Mouse (Mus musculus): ENCODE data around the gene S1pr1. TPM values are rescaled to one million over a fixed set of nuclear protein-coding genes. Genes with fewer than 3 reads are reported as not detected.

The S1pr1 gene
- total RNA-seq, 1 experiment from 2014 or later = 3.5 TPM

DNA sequence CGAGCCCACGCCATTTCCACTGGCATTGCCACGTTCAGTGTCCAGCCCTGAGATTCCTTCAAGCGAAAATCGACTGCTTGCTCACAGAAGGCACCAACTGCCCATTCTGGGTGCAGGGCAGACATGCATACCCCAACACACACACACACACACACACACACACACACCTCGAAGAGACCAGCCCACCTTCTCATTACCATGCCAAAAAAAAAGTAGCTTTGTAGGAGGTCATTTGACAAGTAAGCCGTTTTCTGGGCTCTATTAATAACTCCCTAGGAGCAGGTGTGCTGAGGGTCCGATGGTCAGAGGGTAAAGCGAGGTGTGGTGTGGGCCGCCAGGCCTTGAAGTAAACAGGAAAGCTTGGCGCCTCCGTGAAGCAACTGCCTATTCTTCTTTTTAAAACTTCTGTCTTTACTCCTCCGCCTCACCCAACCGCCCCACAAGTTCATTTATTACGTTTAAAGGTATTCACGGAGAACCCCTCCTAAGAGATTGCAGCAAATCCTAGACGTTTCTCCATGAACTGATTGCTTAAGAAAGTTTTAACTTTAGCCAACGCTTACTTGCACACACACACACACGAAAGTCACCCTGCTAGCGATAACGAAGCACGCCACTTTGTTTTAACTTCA is 1.3 kb downstream of the S1pr1 start:
- no peak for ATAC-seq (replicated peaks; ENCODE audit: low read depth, poor library complexity, severe bottlenecking)

DNA sequence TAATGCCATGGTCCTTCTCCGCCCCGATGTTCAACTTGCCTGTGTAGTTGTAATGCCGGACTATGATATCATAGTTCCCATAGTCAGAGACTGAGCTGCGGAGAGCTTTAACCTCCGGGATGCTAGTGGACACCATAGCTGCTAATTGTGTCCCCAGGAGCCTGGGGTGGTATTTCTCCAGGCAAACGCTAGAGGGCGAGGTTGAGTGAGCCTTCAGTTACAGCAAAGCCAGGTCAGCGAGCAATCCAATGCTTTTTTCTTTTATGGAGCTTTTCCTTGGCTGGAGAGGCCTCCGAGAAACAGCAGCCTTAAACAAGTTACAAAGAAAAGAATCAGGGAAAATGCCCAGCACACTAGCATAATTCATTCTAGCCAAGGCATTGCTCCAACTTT is 2.1 kb downstream of the S1pr1 start:
- peak; percentile 20 for ATAC-seq (replicated peaks; ENCODE audit: low read depth, poor library complexity, severe bottlenecking)

DNA sequence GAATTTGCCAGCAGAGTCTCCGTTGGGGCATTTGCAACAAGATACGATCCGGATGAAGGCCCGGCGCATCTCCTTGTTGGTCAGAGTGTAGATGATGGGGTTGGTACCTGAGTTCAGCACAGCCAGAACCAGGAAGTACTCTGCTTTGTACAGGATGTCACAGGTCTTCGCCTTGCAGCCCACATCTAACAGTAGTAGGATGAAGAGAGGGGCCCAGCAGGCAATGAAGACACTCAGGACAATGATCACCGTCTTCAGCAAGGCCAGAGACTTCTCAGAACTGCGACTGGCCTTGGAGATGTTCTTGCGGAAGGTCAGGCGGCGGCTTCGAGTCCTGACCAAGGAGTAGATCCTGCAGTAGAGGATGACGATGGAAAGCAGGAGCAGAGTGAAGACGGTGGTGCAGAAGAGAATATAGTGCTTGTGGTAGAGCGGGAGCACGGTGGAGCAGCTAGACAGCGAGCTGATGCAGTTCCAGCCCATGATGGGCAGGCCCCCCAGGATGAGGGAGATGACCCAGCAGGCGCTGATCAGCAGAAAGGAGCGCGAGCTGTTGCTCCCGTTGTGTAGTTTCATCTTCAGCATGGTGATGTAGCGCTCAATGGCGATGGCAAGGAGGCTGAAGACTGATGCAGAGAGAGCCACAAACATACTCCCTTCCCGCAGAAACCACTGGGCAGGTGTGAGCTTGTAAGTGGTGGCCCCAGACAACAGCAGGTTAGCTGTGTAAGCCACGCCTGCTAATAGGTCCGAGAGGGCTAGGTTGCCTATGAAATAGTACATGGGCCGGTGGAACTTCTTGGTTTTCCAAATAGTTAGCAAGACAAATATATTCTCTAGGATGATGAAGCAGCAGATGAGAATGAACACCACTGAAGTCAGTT is 2.7 kb downstream of the S1pr1 start:
- no peak for ATAC-seq (replicated peaks; ENCODE audit: low read depth, poor library complexity, severe bottlenecking)

DNA sequence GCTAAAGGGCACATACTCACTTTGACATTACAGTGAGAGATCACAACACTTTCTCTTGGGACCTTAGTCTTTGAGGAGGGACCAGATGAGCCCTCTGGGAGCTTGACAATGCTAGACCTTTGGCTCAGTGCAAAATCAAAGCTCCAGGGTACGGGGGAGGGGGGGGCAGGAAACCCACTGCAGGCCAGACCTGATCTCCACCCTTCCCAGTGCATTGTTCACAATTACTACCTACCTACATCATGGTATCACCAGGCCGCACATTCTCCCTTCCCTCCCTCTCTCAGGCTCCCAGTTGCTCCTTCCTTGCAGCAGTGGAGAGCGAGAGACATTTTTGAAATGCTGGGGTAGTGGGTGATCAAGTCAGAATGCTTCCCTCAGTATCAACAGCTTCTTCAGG is 3.5 kb downstream of the S1pr1 start:
- ATAC-seq (replicated peaks; ENCODE audit: low read depth, poor library complexity, severe bottlenecking) = no peak

DNA sequence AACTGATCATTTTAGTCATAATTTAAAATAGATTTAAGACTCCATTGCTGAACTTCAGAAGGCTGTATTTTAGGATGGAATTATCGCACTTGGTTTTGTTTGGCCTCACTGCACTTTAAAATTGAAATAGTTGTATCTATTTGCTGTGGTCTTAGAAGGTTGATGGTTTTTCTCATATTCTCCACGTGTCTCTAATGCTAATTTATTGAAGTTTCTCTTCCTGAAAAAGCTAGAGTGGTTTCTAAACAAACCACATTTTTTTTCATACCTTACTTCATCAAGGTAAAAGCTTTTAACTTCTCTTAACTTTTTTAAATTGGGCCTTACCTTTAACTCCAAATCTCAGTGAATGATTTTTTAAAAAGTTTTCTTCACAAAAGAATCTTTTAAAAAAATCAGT is 4.8 kb downstream of the S1pr1 start:
- ATAC-seq (replicated peaks; ENCODE audit: low read depth, poor library complexity, severe bottlenecking) = no peak

DNA sequence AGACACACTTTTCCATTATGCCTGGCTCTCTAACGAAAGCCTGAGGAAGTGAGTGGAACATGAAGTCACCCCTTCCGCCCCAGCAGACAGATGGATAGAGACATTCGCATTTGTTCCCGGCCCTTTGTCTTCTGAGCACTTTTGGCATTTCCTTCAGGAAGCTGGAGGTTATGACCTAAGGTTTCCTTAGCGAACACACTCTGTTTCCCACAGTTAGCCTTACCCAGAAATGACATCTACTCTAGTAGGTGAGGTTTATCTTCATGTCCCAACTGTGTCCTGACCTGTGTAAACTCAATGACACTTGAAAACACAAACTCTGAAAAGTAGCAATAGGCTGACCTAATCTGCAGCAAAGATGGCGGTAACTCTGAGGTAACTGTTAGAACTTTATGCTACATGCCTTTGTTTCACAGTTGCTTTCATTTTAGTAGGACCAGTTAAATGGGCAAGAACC is 5.7 kb downstream of the S1pr1 start:
- ATAC-seq (replicated peaks; ENCODE audit: low read depth, poor library complexity, severe bottlenecking) = no peak

DNA sequence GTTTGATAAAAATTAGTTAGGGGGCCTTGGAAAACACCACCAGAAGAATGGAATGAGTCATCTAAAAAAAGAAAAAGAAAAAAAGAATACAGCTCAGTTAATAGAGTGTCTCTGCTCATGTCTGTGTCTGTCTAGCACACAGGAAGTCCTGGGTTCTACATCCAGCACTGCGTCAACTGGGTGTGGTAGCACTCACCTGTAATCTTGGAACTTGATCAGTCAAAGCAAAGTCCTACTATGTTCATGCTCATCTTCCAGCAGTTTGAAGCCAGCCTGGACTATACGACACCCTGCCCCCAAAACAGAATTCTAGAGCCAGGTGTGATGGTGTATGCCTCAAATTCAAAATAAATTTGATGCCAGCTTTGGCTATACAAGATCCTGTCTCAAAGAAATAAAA is 8.1 kb downstream of the S1pr1 start:
- no peak for ATAC-seq (replicated peaks; ENCODE audit: low read depth, poor library complexity, severe bottlenecking)

DNA sequence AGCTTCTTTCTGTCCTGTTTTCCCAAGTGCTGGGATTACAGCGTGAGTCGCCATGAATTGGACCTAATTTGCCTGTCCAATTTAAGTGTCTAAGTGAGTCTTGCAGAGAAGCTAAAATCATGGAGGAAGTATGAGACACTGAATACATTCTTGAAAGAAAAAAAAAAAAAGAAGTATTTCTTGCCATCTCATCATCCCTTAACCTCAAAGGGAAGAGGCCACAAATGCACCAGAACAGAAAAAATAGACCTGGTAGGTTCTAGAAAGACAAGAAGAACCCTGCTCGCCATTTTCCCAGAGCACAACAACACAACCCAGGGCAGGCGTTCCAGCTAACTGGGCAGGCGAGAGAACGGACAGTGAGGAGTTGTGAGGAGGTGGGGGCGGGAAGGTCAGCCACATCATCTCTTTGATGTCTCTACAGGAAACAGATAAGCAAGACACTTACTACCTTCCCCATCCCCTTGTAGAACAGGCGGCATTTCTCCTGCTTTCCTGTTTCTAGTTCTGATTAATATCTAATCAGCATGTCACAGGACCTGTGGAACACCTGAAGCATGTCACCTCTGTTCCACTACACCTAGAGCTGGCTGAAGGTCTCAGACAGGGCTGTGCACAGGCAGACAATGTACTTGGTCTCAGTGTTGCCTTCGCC is 10.5 kb downstream of the S1pr1 start:
- peak; percentile 82 for ATAC-seq (replicated peaks; ENCODE audit: low read depth, poor library complexity, severe bottlenecking)

DNA sequence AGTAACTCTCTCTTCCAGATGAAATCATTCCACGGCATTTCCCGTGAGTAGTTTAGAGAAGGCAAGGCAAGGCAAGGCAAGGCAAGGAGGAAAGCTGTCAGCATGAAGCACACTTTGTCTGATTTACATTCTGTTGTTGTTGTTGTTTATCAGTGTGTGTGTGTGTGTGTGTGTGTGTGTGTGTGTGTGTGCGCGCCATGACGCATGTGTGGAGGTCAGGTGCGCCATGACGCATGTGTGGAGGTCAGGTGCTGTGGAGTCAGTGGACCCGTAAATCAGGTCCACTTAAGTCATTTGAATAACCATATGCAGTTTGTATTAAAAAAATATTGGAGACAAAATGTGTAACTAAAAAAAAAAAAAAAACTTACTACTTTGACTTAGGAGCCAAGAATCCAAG is 11.2 kb downstream of the S1pr1 start:
- no peak for ATAC-seq (replicated peaks; ENCODE audit: low read depth, poor library complexity, severe bottlenecking)

DNA sequence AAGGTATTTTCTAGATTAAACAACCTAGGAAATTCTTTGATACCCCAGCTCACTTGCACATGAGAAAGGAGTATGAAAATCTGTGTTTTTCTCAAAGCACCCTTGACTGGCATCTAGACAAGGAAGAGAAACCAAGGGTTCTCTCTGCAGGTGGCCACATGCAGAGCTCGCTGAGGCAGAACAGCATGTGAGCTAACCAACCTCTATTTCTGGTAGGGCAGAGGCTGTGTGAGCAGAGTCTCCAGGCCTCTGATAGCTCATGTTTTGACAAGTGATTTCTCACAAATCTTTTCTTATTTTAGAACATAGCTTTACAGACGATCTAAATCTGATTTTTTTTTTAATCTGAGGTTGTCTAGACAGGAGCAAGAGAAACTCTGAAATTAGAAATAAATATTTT is 12.8 kb downstream of the S1pr1 start:
- peak; percentile 59; the same call in 1 of the 2 replicates for ATAC-seq (replicated peaks; ENCODE audit: low read depth, poor library complexity, severe bottlenecking)

DNA sequence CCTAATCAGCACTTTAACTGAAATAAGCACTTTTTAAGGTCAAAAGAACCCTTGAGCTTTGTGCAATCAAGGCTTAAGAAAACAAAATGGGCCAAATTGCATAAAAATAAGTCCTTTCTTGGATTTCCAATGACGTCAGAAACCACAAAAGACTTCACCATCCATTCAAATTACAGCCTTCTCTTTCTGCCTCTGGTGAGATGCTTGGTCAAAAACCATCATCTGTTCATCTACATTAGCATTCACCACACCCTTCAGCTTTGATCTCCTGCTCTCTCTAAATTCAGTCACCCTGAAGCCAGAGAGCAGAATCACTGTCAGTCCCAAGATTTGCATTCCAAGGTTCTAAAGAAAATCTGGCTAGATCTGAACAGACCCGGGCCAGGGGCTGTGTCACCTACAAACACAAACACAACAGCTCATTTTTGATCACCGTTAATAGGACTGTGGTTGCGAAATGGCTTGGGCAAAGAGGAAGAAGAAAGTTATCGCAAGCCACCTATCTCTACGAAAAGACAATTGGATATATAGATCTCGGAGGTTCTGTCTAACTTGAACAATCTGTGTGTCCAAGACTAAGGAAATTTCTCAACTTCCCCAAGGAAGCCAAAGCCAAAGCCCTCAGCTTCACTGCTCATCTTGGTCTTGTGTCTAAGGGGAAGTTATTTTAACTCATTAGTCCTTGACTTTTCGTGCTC is 19.5 kb downstream of the S1pr1 start:
- ATAC-seq (replicated peaks; ENCODE audit: low read depth, poor library complexity, severe bottlenecking) = peak; percentile 26

DNA sequence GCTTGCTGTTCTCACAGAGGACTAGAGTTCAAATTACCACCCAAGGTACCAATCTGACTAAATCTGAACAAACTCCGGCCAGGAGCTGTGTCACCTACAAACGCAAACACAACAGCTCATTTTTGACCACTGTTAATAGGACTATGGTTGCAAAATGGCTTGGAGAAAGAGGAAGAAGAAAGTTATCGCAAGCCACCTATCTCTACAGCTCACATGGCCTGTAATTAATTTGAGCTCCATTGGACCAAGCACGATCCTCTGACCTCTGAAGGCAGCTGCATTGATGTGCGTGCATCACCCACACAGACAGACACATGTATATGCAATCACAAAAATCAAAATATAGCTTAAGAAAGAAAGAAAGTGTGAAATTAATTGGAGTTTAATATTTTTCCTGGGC is 20.7 kb downstream of the S1pr1 start:
- peak; percentile 22 for ATAC-seq (replicated peaks; ENCODE audit: low read depth, poor library complexity, severe bottlenecking)

DNA sequence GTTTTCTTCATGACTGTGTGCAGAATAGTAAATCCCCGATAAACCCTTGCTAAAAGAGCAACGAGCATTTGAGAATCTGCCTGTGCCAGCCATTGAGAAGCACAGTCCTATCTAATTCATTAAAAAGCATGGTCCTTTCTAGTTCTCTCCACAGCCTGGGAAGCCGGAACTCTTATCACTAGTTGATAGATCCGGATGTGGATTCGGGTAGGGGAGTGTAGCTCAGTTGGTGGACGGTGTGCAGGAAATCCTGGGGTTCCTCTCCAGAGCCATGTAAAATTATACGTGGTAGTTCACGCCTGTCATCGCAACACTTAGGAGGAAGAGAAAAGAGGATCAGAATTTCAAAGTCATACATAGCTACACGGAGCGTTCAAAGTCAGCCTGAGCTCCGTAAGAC is 21.5 kb downstream of the S1pr1 start:
- peak; percentile 43 for ATAC-seq (replicated peaks; ENCODE audit: low read depth, poor library complexity, severe bottlenecking)

DNA sequence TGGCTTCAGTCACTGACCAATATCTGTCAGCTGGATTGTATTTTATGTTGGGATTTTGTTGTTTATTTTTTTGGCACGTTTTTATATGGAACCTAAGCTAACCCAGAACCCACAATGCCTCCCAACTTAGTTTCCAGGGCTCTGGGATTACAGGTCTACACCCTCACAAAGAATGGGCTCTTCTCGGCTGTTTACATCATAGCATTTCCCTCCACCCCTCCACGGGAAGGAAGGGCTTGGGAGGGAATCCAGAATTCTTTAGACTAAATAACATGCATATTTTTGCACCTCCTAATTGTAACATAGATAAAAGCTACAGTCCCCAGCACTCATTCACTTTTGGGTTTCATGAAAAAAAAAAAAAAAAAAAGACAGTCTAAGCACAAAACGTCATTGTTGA is 22.0 kb downstream of the S1pr1 start:
- ATAC-seq (replicated peaks; ENCODE audit: low read depth, poor library complexity, severe bottlenecking) = no peak

DNA sequence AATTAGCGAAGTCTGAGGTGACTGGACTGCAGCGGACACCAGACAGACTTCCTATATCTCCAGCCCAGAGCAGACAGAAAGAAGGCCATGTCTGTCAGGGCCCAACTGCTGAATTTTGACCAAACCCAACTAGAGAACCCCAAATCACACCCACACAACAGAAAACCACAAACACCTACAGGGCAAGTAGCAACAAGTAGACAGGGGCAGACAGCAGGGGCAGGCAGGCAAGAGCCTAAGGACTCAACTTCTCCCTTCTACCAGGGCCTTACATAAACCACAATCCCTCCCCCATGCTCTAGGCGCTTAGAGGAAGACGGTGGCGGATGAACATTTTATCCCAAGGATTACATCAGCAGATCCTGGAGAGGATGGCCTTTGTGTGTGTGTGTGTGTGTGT is 22.5 kb downstream of the S1pr1 start:
- peak; percentile 56 for ATAC-seq (replicated peaks; ENCODE audit: low read depth, poor library complexity, severe bottlenecking)

DNA sequence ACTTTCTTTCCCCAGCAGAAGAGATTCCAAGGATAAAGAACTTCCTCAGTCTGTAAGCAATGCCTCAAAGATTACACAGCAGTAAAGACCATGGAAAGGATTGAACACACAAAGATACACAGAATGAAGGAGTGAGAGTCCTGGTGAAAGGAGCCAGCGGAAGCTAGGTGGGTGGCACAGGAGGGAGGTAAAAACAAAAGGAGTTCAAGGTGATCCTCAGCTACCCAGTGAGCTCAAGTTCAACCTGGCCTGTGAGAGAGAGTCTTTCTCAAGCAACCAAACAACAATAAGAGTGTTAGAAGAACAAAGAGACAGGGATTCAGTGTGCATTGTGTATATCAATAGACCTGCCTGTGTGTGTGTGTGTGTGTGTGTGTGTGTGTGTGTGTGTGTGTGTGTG is 25.0 kb downstream of the S1pr1 start:
- ATAC-seq (replicated peaks; ENCODE audit: low read depth, poor library complexity, severe bottlenecking) = no peak

DNA sequence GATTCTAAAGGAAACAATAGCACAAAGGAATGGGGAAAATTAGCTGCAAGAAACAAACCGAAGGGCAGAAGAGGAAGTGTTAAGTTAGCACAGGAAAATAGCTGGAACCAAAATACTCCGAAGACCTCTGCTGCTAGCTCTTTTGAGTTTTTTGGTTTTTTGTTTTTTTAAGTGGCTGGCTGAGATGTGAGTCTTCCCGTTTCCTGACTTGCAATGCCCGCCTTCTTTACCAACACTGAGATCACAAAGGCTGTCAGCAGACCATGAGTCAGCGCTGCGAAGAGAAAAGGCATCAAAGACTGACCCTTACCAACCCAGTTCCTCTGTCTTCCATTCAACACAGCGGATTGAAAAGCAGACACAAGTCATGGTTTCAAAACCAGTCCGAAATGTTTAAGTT is 25.5 kb downstream of the S1pr1 start:
- ATAC-seq (replicated peaks; ENCODE audit: low read depth, poor library complexity, severe bottlenecking) = peak; percentile 72

DNA sequence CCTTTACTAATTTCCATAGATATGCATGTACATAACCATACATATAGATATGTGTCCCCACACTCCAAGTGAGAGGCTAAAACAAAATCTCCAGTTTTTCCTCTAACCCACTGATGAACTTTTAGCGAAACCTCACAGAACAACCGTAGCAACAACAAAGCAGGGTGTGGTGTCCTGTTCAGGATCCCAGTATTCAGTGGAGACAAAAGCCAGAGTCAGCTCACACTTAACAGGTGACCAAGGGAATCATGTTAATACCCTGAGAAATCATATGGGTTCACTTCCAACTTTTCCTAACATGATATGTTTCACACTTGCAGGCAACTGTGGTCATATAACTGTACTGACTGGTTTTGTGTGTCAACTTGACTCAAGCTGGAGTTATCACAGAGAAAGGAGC is 27.1 kb downstream of the S1pr1 start:
- no peak for ATAC-seq (replicated peaks; ENCODE audit: low read depth, poor library complexity, severe bottlenecking)

DNA sequence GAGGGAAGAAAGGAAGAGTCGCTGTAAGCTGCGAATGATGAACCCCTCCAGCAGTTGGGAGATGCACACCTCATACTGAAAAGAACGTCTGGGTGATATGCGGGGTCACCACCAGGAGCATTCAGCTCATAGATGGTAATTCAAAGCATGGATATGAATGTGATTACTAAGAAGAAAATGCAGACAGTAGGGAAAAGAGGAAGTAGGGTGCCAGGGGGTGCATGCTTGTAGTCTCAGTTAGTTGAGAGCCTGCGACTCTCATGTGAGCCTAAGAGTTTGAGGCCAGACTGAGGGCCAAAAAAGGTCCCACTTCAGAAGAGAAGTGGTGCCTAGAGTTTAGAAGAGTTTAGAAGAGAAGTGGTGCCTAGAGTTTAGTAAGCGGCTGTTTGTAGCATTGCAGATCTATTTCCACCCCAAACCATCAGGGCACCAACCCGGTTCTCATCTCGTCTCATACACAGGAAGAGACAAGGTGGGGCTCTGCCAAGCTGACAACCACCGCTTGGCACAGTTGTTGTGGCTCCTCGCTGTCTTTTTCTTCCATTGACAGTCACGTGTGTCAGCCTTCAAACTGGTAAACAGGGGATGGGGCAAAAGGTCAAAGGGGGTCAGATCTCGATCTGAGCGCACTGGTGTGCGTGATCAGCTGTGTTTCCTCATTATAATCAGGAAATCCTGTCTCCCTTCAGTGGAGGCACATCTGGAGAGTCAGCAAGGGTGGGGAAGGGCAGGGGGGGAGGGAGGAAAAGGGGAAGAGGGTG is 32.4 kb downstream of the S1pr1 start:
- ATAC-seq (replicated peaks; ENCODE audit: low read depth, poor library complexity, severe bottlenecking) = peak; percentile 78

DNA sequence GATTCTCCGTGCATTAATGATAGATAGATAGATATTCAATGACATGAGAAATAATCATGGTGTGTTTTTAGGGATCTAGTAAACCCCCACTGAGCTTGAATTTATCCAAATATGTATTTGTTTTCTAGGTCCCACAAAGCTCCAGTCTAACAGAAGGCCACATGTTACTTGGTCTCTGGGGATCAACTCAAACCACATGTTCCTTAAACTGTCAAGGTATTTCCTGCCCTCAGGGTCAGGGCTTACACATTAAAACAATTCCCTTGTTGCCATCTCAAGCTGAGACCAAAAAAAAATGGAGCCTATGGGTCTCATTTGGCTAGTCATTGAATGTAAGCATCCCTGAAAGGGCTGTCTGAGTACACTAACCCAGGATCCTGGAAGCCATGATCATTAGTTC is 33.7 kb downstream of the S1pr1 start:
- ATAC-seq (replicated peaks; ENCODE audit: low read depth, poor library complexity, severe bottlenecking) = peak; percentile 53

All from common myeloid progenitor, adult 5-6 weeks (primary cell).